Mouse (Mus musculus) heart, postnatal 0 days (tissue): ENCODE measurements around the gene Ccdc40.

Experiments used
- CTCF ChIP-seq: IDR thresholded peaks from 2 replicates; pipeline ENCODE4 v1.5.1; 2016; ENCODE audit warnings: antibody characterized with exemption, control low read depth, low read depth
- EP300 ChIP-seq: IDR thresholded peaks from 2 replicates; pipeline ENCODE4 v1.6.1; 2016; ENCODE audit warnings: antibody characterized with exemption, low read depth

DNA sequence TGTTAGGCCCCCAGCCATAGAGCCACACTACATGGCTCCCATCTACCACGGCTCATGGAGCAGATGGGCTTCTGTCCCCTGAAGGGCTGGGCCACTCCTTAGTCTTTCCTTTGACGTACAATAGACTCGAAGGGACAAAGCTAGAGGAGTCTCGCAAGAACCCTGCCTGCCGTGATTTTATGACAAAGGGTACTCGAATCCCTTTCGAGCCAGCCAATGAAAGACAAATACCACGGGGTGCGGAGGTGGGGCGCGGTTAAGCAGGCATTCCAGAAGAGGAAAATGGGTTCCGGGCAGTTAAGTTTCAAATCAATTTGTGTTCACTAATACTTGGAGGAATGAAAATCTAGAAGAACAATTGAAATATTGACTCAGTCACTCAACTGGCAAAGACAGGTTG lies 11.1 kb downstream of the Ccdc40 start:
- TF ChIP-seq CTCF (no peak), EP300 (no peak)
